Mouse (Mus musculus) stomach, postnatal 0 days (tissue): ENCODE results near the gene Casp2. TPM values are rescaled to one million over a fixed set of nuclear protein-coding genes. Genes with fewer than 3 reads are reported as not detected.

Source experiments
- ATAC-seq: fragments of 200-750 bp; cut with Nextera tagmentation; 2 replicates; pipeline ENCODE4 v1.8.0; 2017; ENCODE audit not compliant: low FRiP score, low TSS enrichment
- DNase-seq: peaks from one replicate; pipeline ENCODE4 v3.0.0-alpha.2; 2016; ENCODE audit warnings: low spot score
- H3K27ac ChIP-seq: fragments of 300-500 bp; sonication (generic); replicated peaks from 2 replicates; pipeline ENCODE4 v1.5.1; 2014; ENCODE audit warnings: mild to moderate bottlenecking, control low read depth
- H3K27me3 ChIP-seq: fragments of 300-500 bp; sonication (generic); 2 replicates; pipeline ENCODE4 v1.6.1; 2014; ENCODE audit warnings: low read length; ENCODE audit not compliant: control insufficient read depth, insufficient read depth
- H3K36me3 ChIP-seq: fragments of 300-500 bp; sonication (generic); 2 replicates; pipeline ENCODE4 v1.6.1; 2014; ENCODE audit warnings: low read length, mixed read lengths; ENCODE audit not compliant: control insufficient read depth, insufficient read depth
- H3K4me1 ChIP-seq: fragments of 300-500 bp; sonication (generic); replicated peaks from 2 replicates; pipeline ENCODE4 v1.6.1; 2014; ENCODE audit warnings: antibody characterized with exemption; ENCODE audit not compliant: control insufficient read depth, insufficient read depth
- H3K4me2 ChIP-seq: fragments of 300-500 bp; sonication (generic); replicated peaks from 2 replicates; pipeline ENCODE4 v1.6.1; 2014; ENCODE audit warnings: low read depth, mild to moderate bottlenecking, control low read depth, moderate library complexity
- H3K4me3 ChIP-seq: fragments of 300-500 bp; sonication (generic); 2 replicates; pipeline ENCODE4 v1.5.1; 2014; ENCODE audit warnings: low read depth, low read length, control low read depth
- H3K9ac ChIP-seq: fragments of 300-500 bp; sonication (generic); 2 replicates; pipeline ENCODE4 v1.6.1; 2014; ENCODE audit warnings: mild to moderate bottlenecking, low read length, control low read depth, mixed read lengths
- H3K9me3 ChIP-seq: fragments of 300-500 bp; sonication (generic); 2 replicates; pipeline ENCODE4 v1.6.1; 2016; ENCODE audit warnings: low read length; ENCODE audit not compliant: control insufficient read depth
- CTCF ChIP-seq: IDR thresholded peaks from 2 replicates; pipeline ENCODE4 v1.5.1; 2016; ENCODE audit warnings: antibody characterized with exemption, low read depth, mild to moderate bottlenecking, moderate library complexity
- EP300 ChIP-seq: optimal IDR thresholded peaks from 2 replicates; pipeline ENCODE3; 2016; ENCODE audit warnings: antibody characterized with exemption
- WGBS: fragments of 180-500 bp; shearing (Covaris S2); extraction: QIAGEN DNeasy Blood & Tissue Kit; methylation state at CpG from one replicate; pipeline ENCODE4 v1.1.7; 2014; 5-methylcytosine and 5-hydroxymethylcytosine counted together
- polyA plus RNA-seq: library from polyadenylated mRNA; unstranded; fragments of >200 nt; fragmentation: Nextera tagmentation; extraction: Ambion mirVana; gene quantifications from 2 replicates; pipeline ENCODE4 v1.2.1, GENCODE M21; 2015

The Casp2 gene
- polyA plus RNA-seq, 1 experiment from 2014 or later = 20.2 TPM

DNA sequence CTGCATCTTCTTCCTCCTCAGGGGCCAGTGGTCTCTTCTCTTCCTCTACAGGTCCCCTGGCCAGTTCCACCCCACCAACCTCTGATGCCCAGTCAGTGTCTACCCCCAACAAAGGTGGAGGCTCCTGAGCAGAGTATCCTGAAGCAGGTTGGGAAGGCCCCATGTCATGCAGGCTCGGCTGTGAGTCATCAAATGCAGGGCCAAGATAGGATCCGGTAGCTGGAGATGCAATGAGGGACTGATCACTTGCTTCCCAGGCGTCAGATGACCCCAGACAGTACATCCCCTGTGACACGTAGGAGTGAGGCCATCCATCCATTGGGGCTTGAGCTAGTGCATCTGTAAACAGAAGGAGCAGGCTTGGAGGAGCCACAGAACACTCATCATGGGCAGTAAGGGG, 53.5 kb downstream of the Casp2 start:
- no peaks in the 10 kb centered on the region for H3K36me3 ChIP-seq
- H3K4me3 ChIP-seq = no peak overlapping the region
- 63% methylated on average over 4 of the region's 4 CpGs for WGBS
- no peaks in the 10 kb centered on the region for H3K27me3 ChIP-seq
- ATAC-seq (no peak), DNase-seq (no peak)
- no peak overlapping the region for H3K27ac ChIP-seq
- no peaks in the 10 kb centered on the region for H3K9me3 ChIP-seq
- no peak overlapping the region for H3K9ac ChIP-seq
- no peak overlapping the region for H3K4me2 ChIP-seq
- no peaks in the 10 kb centered on the region for H3K4me1 ChIP-seq
- no peak for TF ChIP-seq EP300
- TF ChIP-seq CTCF = no peak

DNA sequence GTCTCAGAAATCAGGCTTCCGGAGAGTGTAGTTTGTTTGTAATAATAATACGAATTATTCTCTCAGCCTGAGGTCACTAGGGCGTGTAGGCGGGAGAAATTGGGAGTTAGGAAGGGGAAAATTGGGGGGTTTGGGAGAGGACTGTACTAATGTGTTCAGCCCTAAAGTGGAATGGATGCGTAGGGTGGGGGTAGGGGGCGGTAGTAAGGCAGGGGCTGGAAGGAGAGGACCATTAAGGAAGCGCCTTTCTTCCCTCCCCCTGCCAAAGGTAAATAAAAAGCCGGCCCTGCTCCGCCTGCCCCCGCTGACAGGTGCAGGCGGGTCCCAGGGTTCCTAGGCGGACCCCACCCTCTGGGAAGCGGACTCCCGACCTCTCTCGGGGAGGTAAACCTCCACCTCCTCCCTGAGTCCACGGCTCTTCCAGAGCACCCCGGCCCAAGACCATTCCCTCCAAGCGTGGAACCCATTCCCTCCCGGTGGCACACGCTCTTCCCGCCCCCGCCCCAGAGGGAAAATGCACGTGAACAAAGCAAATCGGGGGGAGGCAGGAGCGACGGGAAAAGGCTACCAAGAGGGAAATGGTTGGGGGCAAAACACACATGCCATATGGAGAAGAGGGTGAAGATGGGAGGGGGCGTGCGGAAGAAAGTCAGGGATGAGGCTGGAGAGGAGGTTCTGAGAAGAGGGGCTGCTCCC, 58.7 kb downstream of the Casp2 start:
- TF ChIP-seq CTCF (no peak), EP300 (no peak)
- 3% methylated on average over 26 of the region's 28 CpGs for whole genome bisulfite sequencing
- peak overlapping the region; percentile 92 for H3K4me2 ChIP-seq
- H3K4me3 ChIP-seq = peak overlapping the region; percentile 58
- H3K27ac ChIP-seq = no peak overlapping the region
- H3K9me3 ChIP-seq = no peaks in the 10 kb centered on the region
- no peaks in the 10 kb centered on the region for H3K36me3 ChIP-seq
- DNase-seq (peak; percentile 21), ATAC-seq (peak; percentile 34; the same call in 1 of the 2 replicates)
- peak overlapping the region; percentile 47; the same call in 1 of the 2 replicates for H3K9ac ChIP-seq
- H3K27me3 ChIP-seq = no peaks in the 10 kb centered on the region; the same call in 1 of the 2 replicates
- 0 out of 2 replicates have a peak, but pooled peaks cover 3% of the 10 kb centered on the region for H3K4me1 ChIP-seq

DNA sequence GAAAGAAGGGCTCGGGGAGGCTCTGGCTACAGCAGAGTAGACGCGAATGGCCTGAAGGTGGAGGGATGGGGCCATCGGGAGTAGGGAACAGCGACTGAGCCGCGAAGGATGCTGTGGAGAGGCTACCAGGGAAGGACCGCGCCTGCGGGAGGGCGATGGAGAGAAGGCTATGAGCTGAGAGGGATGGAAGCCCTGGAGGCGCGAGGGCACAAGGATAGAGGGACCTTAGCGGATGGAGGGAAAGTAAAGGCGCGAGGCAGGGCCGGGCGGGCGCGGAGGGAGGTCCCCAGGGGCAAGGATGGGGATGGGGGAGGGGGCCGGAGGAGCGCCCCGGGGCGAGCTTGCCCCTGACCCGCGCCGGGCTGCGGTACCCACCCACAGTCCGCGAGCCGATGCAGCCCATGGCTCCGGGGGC, 59.3 kb downstream of the Casp2 start:
- H3K9ac ChIP-seq = peak overlapping the region; percentile 47
- H3K27ac ChIP-seq = no peak overlapping the region
- TF ChIP-seq CTCF (peak; percentile 3; the same call in 1 of the 2 replicates), EP300 (no peak)
- H3K9me3 ChIP-seq = no peaks in the 10 kb centered on the region
- no peaks in the 10 kb centered on the region; the same call in 1 of the 2 replicates for H3K27me3 ChIP-seq
- H3K4me3 ChIP-seq = peak overlapping the region; percentile 58
- peak; percentile 19 for DNase-seq
- ATAC-seq = peak; percentile 10
- 0% methylated on average over 13 of the region's 32 CpGs for WGBS
- H3K4me1 ChIP-seq = 0 out of 2 replicates have a peak, but pooled peaks cover 3% of the 10 kb centered on the region
- peak overlapping the region; percentile 92 for H3K4me2 ChIP-seq
- H3K36me3 ChIP-seq = no peaks in the 10 kb centered on the region

DNA sequence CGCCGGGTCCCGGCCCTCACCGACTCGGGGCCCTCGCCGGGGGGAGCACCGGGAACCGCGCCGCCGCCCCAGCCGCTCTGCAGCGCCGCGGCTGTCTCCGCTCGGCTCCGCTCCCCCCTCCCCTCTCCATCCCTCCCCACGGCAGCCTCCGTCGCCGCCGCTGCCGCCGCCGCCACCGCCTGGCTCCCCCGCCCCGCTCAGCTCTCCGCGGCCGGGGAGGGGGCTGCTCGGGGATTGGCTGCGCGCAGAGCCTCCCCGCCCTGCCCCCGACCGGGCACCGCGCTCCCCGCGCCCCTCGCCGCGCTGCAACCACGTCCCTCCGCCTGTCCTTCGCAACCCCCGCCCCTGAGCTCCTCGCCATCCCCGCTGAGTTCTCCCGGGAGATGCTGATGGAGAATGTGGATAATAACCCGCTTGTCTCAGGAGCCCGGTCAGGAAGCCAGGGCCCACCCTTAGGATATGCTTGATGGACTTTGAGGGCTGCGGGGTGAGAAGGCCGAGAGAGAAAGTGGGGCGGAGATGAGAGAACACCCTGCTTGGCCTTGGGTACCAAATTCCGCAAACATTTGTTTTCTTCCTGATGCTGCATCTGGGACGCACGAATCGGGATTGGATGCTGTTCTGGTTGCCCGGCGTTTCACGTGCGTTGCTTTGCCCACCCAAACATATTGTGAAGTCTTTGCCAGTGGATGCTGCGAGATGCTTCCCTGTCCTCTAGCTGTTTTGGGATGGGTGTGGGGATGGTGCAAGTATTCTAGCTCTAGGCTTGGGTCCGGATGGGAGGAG, 59.9 kb downstream of the Casp2 start, which contains the start of gene Fam131b:
Gene Fam131b (minus strand): TSS at position 162 of the 786 bp plus-strand sequence.
- Histone ChIP-seq H3K27me3 (no peaks in the 10 kb centered on the region; the same call in 1 of the 2 replicates), H3K36me3 (no peaks in the 10 kb centered on the region), H3K4me1 (0 out of 2 replicates have a peak, but pooled peaks cover 3% of the 10 kb centered on the region), H3K4me3 (peak within 1 kb of the TSS; percentile 58), H3K9ac (peak within 1 kb of the TSS; percentile 47), H3K4me2 (peak within 1 kb of the TSS; percentile 92), H3K9me3 (no peaks in the 10 kb centered on the region), H3K27ac (no peak within 1 kb of the TSS)
- under 1% methylated on average over 31 of the region's 68 CpGs for WGBS
- no peak for TF ChIP-seq EP300
- no peak for TF ChIP-seq CTCF
- DNase-seq (peak; percentile 22), ATAC-seq (peak; percentile 59)

DNA sequence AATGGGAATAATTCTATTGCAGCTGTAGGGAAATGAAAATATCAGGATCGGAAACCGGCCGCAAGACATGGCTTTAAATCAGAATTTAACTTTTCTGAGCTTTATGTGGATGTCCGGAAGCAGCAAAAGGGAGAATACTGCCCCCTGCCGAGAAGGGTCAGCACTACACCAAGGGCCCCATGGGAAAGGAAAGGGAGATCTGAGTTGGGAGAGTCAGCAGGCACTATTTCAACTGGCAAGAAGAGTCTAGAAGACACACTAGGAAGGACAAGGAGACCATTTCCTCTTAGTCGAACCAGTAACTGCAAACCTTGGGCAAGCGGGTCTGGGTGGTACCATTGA, 60.5 kb downstream of the Casp2 start:
- no peak for TF ChIP-seq EP300
- TF ChIP-seq CTCF = peak; percentile 86
- ATAC-seq (no peak), DNase-seq (peak; percentile 77)
- H3K9ac ChIP-seq = no peak overlapping the region; the same call in 1 of the 2 replicates
- peak overlapping the region; percentile 58 for H3K4me3 ChIP-seq
- no peak overlapping the region for H3K27ac ChIP-seq
- H3K27me3 ChIP-seq = no peaks in the 10 kb centered on the region; the same call in 1 of the 2 replicates
- peak overlapping the region; percentile 92 for H3K4me2 ChIP-seq
- H3K9me3 ChIP-seq = no peaks in the 10 kb centered on the region
- no peaks in the 10 kb centered on the region for H3K36me3 ChIP-seq
- 0 out of 2 replicates have a peak, but pooled peaks cover 3% of the 10 kb centered on the region for H3K4me1 ChIP-seq
- WGBS = 7% methylated on average over 7 of the region's 7 CpGs
